Mouse (Mus musculus): Measurements from ENCODE around the gene Meis1.
A peak's percentile ranks its signal among the peaks of the same experiment; 100 is the strongest.

Meis1 gene

DNA sequence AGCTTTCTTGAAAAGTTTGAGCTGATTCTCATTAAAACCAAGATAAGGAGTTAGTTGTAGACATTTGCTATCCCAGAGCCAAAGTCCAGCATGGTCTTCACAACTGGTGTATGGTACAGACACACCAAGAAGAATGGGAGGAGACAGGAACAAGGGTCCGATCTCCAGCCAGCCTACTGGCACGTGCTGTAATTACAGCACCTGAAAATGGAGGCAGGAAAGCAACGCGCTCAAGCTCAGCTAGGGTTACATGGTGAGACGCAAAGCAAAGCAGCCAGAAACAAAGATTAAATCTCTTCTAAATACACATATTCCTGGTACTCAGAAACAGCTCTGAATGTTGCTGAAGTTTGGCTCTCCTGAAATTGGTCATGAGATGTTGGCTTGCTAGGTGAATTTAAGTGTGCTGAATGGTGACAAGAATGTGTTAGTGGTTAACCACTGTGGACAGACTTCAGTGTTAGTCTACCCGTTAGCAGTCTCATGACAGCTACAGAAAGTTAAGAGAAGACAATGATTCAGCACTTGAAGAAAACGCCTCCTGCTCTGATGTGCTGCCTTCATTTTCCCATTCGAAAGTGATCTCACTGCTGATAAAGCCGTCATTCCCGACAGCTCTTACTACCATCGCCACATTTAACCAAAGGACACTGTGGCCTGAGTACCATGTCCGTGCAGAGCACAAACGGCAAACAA lies 70.0 kb downstream of the Meis1 start:
- no peak for DNase-seq (ENCODE audit: low spot score)

DNA sequence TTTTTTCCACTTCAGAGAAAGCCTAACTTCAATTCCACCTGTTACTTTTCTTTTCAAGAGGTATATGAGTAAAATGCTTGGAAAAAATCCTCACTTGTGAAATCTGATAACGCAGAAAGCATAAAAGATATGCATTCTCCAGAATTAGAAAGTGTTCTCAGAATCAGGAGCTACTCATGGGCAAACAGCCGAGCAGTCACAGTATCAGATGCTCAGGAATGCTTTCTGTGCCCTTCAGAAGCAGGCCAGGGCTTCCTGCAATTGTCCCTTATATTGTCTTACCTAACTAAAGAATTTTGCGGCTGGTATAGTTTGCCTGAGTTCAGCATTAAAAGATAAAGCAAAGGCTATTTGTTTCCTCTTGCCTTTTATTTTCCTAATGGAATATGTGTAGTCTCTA lies 71.4 kb downstream of the Meis1 start:
- no peak for DNase-seq (ENCODE audit: low spot score)

- no peak for DNase-seq (ENCODE audit: low spot score)
These were observed 73.0 kb downstream of the Meis1 start for GRCm38 (mm10) chr11:18945778-18946177.

GRCm38 (mm10) chr11:18944972-18945625 lies 73.7 kb downstream of the Meis1 start:
- DNase-seq (ENCODE audit: low spot score), result no peak

DNA sequence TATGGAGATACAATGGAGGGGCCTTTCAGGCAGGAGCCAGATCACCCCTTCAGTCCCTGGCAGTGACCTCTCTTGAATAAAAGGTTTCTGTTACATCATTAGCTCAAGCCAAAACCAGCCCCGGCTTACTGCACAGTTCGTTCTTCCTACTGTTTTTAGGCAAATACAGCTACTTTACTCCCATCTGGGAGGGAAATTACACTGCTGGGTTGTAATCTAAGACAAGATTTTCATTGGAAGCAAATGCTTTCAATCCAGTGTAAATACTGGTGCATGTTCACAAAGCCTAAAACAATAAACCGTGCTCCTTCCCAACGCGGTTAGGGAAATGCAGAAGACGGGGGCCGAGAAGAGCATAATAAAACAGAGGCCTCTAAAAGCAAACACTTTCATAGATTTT lies 74.6 kb downstream of the Meis1 start:
- no peak for DNase-seq (ENCODE audit: low spot score)

DNA sequence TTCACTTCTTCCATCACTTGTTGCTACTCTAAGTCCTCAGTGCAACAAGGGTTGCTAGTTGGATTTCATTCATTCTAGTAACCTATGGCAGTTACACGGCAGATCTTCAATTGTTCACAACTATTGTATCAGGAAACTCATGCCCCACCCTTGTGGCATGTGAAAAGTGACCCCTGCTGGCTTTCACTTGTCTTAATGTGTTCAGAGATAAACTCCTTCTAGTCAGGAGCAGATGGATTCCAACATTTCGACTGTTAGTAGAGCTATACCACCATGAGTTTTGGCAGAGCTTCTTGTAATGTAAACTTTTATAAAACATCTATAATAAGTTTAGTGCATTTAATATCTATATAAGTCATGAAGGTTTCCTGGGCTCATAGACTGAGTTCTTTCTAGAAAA lies 75.8 kb downstream of the Meis1 start:
- DNase-seq (ENCODE audit: low spot score), result no peak

GRCm38 (mm10) chr11:18940916-18941315 lies 77.9 kb downstream of the Meis1 start:
- DNase-seq (ENCODE audit: low spot score), result no peak

DNA sequence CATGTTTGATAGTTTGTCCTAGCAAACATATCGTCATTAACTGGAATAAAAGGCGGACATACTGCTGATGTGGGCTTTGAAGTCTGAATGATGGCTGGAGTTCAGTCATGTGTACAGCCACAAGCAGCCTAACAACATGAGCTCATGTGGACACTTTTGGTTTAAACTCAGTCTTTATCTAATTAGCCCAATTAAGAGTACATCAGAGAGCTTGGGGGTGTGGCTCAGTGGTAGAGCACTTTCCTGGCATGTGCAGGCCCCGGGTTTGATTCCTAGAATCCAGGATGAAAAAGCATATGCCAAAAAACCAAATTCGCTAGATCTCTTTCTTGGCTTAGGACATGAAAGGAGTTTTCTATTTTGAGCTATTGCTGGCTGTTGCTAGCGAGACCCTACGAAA lies 83.9 kb downstream of the Meis1 start:
- no peak for DNase-seq (ENCODE audit: low spot score)

GRCm38 (mm10) chr11:18931001-18931874 lies 87.5 kb downstream of the Meis1 start:
- no peak for DNase-seq (ENCODE audit: low spot score)

- DNase-seq (ENCODE audit: low spot score), result no peak
These were observed 88.7 kb downstream of the Meis1 start for GRCm38 (mm10) chr11:18929779-18930728.

- DNase-seq (ENCODE audit: low spot score), result peak; percentile 54
These were observed 91.4 kb downstream of the Meis1 start for GRCm38 (mm10) chr11:18927351-18927750.

- DNase-seq (ENCODE audit: low spot score), result no peak
These were observed 92.0 kb downstream of the Meis1 start for GRCm38 (mm10) chr11:18926798-18927197.

- DNase-seq (ENCODE audit: low spot score), result no peak
These were observed 94.0 kb downstream of the Meis1 start for GRCm38 (mm10) chr11:18924583-18925334.

- no peak for DNase-seq (ENCODE audit: low spot score)
These were observed 95.5 kb downstream of the Meis1 start for GRCm38 (mm10) chr11:18923274-18923673.

- DNase-seq (ENCODE audit: low spot score), result no peak
These were observed 98.1 kb downstream of the Meis1 start for GRCm38 (mm10) chr11:18920651-18921050.

- no peak for DNase-seq (ENCODE audit: low spot score)
These were observed 99.5 kb downstream of the Meis1 start for GRCm38 (mm10) chr11:18919162-18919762.

DNA sequence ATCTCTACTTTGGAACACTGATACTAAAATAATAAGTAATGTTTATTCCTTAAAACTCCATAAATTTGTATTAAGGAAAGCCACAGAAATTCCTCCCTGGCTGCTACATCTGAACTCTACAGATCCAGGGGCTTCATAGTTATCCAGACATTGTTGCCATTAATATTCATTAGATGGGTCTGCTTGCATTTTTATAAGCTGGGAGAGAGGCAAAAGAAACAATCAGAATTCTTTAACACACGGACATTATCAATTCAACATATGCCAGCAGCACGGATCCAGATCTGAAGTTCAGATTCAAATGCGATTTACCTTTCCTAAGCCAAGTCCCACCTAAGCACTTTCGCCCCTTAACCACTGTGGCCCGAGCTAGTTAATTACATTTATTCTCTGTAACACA lies 100.9 kb downstream of the Meis1 start:
- no peak for DNase-seq (ENCODE audit: low spot score)

- DNase-seq (ENCODE audit: low spot score), result no peak
These were observed 105.5 kb downstream of the Meis1 start for GRCm38 (mm10) chr11:18913251-18913650.

DNA sequence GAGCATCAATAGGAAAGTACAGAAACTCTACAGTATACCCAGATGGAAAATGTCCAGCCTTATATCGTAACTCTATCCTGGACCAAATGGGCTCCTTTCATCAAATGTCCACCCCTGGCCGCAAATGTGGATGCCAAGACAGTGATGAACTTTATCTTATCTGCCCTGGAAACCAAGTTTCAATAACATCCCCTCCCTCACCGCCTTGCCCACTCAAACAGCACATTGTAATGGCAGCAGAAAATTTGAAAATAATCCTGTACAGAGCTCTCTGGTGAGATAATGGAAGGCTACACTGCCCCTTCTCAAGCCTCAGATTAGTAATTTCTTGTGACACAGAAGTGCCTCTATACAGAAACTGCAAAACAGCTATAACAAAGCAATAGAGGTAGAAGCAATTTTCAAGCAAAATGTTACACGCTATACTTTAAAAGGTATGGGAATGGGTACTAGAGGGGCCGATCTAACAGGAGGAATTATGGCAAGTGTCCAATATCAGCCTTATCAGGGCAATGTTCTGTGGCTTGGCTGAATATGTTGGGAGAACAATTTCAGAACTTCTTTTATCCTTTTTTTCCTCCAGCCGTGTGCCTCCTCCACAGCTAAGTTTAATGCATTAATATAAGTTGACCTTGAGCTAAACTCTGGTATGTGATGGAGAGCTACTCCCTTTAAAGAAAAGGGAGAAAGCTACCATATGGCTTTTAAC lies 106.3 kb downstream of the Meis1 start:
- DNase-seq (ENCODE audit: low spot score), result no peak

GRCm38 (mm10) chr11:18906866-18907265 lies 111.9 kb downstream of the Meis1 start:
- no peak for DNase-seq (ENCODE audit: low spot score)

Data from urinary bladder, postnatal 25 days (tissue).